Mouse (Mus musculus) heart, embryonic 16.5 days (tissue): Measurements from ENCODE around the gene Slc13a1. TPM values are rescaled to one million over a fixed set of nuclear protein-coding genes. Genes with fewer than 3 reads are reported as not detected.

Source experiments
- ATAC-seq: fragments of 200-750 bp; cut with Nextera tagmentation; replicated peaks from 2 replicates; pipeline ENCODE4 v1.8.0; 2017; ENCODE audit warnings: moderate number of reproducible peaks; ENCODE audit not compliant: insufficient read depth, low FRiP score; ENCODE audit errors: extremely low read depth
- H3K27ac ChIP-seq: fragments of 300-500 bp; sonication (generic); 2 replicates; pipeline ENCODE4 v1.5.1; 2014; ENCODE audit warnings: mild to moderate bottlenecking, low read length, control low read depth, moderate library complexity
- H3K27me3 ChIP-seq: fragments of 300-500 bp; sonication (generic); 2 replicates; pipeline ENCODE4 v1.6.1; 2014; ENCODE audit warnings: low read length, mixed read lengths; ENCODE audit not compliant: control insufficient read depth, insufficient read depth
- H3K36me3 ChIP-seq: fragments of 300-500 bp; sonication (generic); 2 replicates; pipeline ENCODE4 v1.6.1; 2014; ENCODE audit not compliant: control insufficient read depth, insufficient read depth
- H3K4me1 ChIP-seq: fragments of 300-500 bp; sonication (generic); 2 replicates; pipeline ENCODE4 v1.6.1; 2014; ENCODE audit warnings: low read length, mixed read lengths; ENCODE audit not compliant: control insufficient read depth, insufficient read depth
- H3K4me2 ChIP-seq: fragments of 300-500 bp; sonication (generic); 2 replicates; pipeline ENCODE4 v1.6.1; 2014; ENCODE audit warnings: low read depth, mild to moderate bottlenecking, control low read depth, low read length
- H3K4me3 ChIP-seq: fragments of 300-500 bp; sonication (generic); 2 replicates; pipeline ENCODE4 v1.5.1; 2014; ENCODE audit warnings: mild to moderate bottlenecking, control low read depth, low read length
- H3K9ac ChIP-seq: fragments of 300-500 bp; sonication (generic); 2 replicates; pipeline ENCODE4 v1.6.1; 2014; ENCODE audit warnings: low read length, control low read depth
- H3K9me3 ChIP-seq: fragments of 300-500 bp; sonication (generic); replicated peaks from 2 replicates; pipeline ENCODE4 v1.6.1; 2016; ENCODE audit warnings: low read length; ENCODE audit not compliant: control insufficient read depth
- WGBS: fragments of 180-500 bp; shearing (Covaris S2); extraction: QIAGEN DNeasy Blood & Tissue Kit; methylation state at CpG from one replicate; pipeline ENCODE4 v1.1.7; 2014; 5-methylcytosine and 5-hydroxymethylcytosine counted together
- polyA plus RNA-seq: library from polyadenylated mRNA; unstranded; fragments of >200 nt; fragmentation: Nextera tagmentation; extraction: Ambion mirVana; gene quantifications from 2 replicates; pipeline ENCODE4 v1.2.1, GENCODE M21; 2015

Slc13a1 gene
- polyA plus RNA-seq, 1 experiment from 2014 or later, result 0.51 TPM

- Histone ChIP-seq H3K27ac (no peak overlapping the region), H3K27me3 (no peaks in the 10 kb centered on the region), H3K36me3 (no peaks in the 10 kb centered on the region), H3K9me3 (no peaks in the 10 kb centered on the region), H3K4me3 (no peak overlapping the region), H3K4me2 (no peak overlapping the region), H3K9ac (no peak overlapping the region), H3K4me1 (no peaks in the 10 kb centered on the region)
- 32% methylated on average over 2 of the region's 2 CpGs for WGBS
- no peak; the same call in 1 of the 2 replicates for ATAC-seq
Measured at GRCm38 (mm10) chr6:24172736-24173135, 4.8 kb upstream of the Slc13a1 start.

GRCm38 (mm10) chr6:24166772-24167171, 1.1 kb downstream of the Slc13a1 start:
- H3K4me2 ChIP-seq, result no peak overlapping the region
- H3K4me1 ChIP-seq, result no peaks in the 10 kb centered on the region
- H3K4me3 ChIP-seq, result no peak overlapping the region
- H3K27me3 ChIP-seq, result no peaks in the 10 kb centered on the region
- no peaks in the 10 kb centered on the region for H3K36me3 ChIP-seq
- no peaks in the 10 kb centered on the region for H3K9me3 ChIP-seq
- 67% methylated on average over 6 of the region's 6 CpGs for WGBS
- no peak overlapping the region for H3K27ac ChIP-seq
- ATAC-seq, result no peak
- H3K9ac ChIP-seq, result no peak overlapping the region

- ATAC-seq, result no peak
- WGBS, result 32% methylated on average over 3 of the region's 3 CpGs
- no peak overlapping the region for H3K4me3 ChIP-seq
- H3K9ac ChIP-seq, result no peak overlapping the region
- H3K4me2 ChIP-seq, result no peak overlapping the region
- no peaks in the 10 kb centered on the region for H3K36me3 ChIP-seq
- H3K27me3 ChIP-seq, result no peaks in the 10 kb centered on the region
- H3K27ac ChIP-seq, result no peak overlapping the region
- H3K4me1 ChIP-seq, result no peaks in the 10 kb centered on the region
- H3K9me3 ChIP-seq, result no peaks in the 10 kb centered on the region
Measured at GRCm38 (mm10) chr6:24165249-24165648, 2.6 kb downstream of the Slc13a1 start.

GRCm38 (mm10) chr6:24159795-24160194, 8.1 kb downstream of the Slc13a1 start:
- no peak overlapping the region for H3K4me2 ChIP-seq
- WGBS, result 86% methylated on average over 1 of the region's 1 CpGs
- no peak overlapping the region for H3K27ac ChIP-seq
- ATAC-seq, result no peak
- H3K4me1 ChIP-seq, result no peaks in the 10 kb centered on the region
- H3K9me3 ChIP-seq, result no peaks in the 10 kb centered on the region
- no peak overlapping the region for H3K9ac ChIP-seq
- H3K4me3 ChIP-seq, result no peak overlapping the region
- no peaks in the 10 kb centered on the region for H3K27me3 ChIP-seq
- H3K36me3 ChIP-seq, result no peaks in the 10 kb centered on the region

- Histone ChIP-seq H3K36me3 (no peaks in the 10 kb centered on the region), H3K27ac (no peak overlapping the region), H3K9ac (no peak overlapping the region), H3K4me1 (no peaks in the 10 kb centered on the region), H3K27me3 (no peaks in the 10 kb centered on the region), H3K4me3 (no peak overlapping the region), H3K4me2 (no peak overlapping the region), H3K9me3 (no peaks in the 10 kb centered on the region)
- no peak for ATAC-seq
- WGBS, result 46% methylated on average over 4 of the region's 4 CpGs
Measured at GRCm38 (mm10) chr6:24154901-24155300, 13.0 kb downstream of the Slc13a1 start.

GRCm38 (mm10) chr6:24132951-24133350, 34.9 kb downstream of the Slc13a1 start:
- H3K9me3 ChIP-seq, result no peaks in the 10 kb centered on the region
- no peak overlapping the region for H3K27ac ChIP-seq
- 85% methylated on average over 4 of the region's 4 CpGs for whole genome bisulfite sequencing
- no peak overlapping the region for H3K9ac ChIP-seq
- no peak overlapping the region for H3K4me3 ChIP-seq
- H3K27me3 ChIP-seq, result no peaks in the 10 kb centered on the region
- H3K4me2 ChIP-seq, result no peak overlapping the region
- no peak for ATAC-seq
- no peaks in the 10 kb centered on the region for H3K36me3 ChIP-seq
- H3K4me1 ChIP-seq, result no peaks in the 10 kb centered on the region

- H3K9me3 ChIP-seq, result no peaks in the 10 kb centered on the region
- no peak overlapping the region for H3K27ac ChIP-seq
- no peaks in the 10 kb centered on the region for H3K27me3 ChIP-seq
- no peaks in the 10 kb centered on the region for H3K4me1 ChIP-seq
- no peak for ATAC-seq
- H3K9ac ChIP-seq, result no peak overlapping the region
- no peak overlapping the region for H3K4me3 ChIP-seq
- H3K4me2 ChIP-seq, result no peak overlapping the region
- H3K36me3 ChIP-seq, result no peaks in the 10 kb centered on the region
Measured at GRCm38 (mm10) chr6:24122632-24123031, 45.3 kb downstream of the Slc13a1 start.

- Histone ChIP-seq H3K9me3 (no peaks in the 10 kb centered on the region), H3K27me3 (no peaks in the 10 kb centered on the region), H3K4me1 (no peaks in the 10 kb centered on the region), H3K4me3 (no peak overlapping the region), H3K4me2 (no peak overlapping the region), H3K27ac (no peak overlapping the region), H3K9ac (no peak overlapping the region), H3K36me3 (no peaks in the 10 kb centered on the region)
- WGBS, result 84% methylated on average over 8 of the region's 8 CpGs
- no peak for ATAC-seq
Measured at GRCm38 (mm10) chr6:24111614-24112013, 56.3 kb downstream of the Slc13a1 start.

GRCm38 (mm10) chr6:24108471-24108870, 59.4 kb downstream of the Slc13a1 start:
- Histone ChIP-seq H3K4me2 (no peak overlapping the region), H3K36me3 (no peaks in the 10 kb centered on the region), H3K9me3 (no peaks in the 10 kb centered on the region), H3K9ac (no peak overlapping the region), H3K4me1 (no peaks in the 10 kb centered on the region), H3K27ac (no peak overlapping the region), H3K4me3 (no peak overlapping the region), H3K27me3 (no peaks in the 10 kb centered on the region)
- WGBS, result 80% methylated on average over 4 of the region's 4 CpGs
- ATAC-seq, result no peak

- Histone ChIP-seq H3K4me3 (no peak overlapping the region), H3K27ac (no peak overlapping the region), H3K27me3 (no peaks in the 10 kb centered on the region), H3K9me3 (no peaks in the 10 kb centered on the region), H3K4me2 (no peak overlapping the region), H3K4me1 (no peaks in the 10 kb centered on the region), H3K36me3 (no peaks in the 10 kb centered on the region), H3K9ac (no peak overlapping the region)
- ATAC-seq, result no peak
- 43% methylated on average over 3 of the region's 3 CpGs for WGBS
Measured at GRCm38 (mm10) chr6:24106157-24106556, 61.7 kb downstream of the Slc13a1 start.
